Mouse (Mus musculus) testis, adult 2 months (tissue): Measurements from ENCODE around the gene Ppp1r37.

ENCODE experiments used
- CTCF ChIP-seq: fragments of 200-500 bp; IDR thresholded peaks from 2 replicates; pipeline ENCODE4 v1.5.1; 2012; ENCODE audit warnings: low read depth, mild to moderate bottlenecking, inconsistent platforms, low read length, moderate library complexity; ENCODE audit not compliant: control insufficient read depth, insufficient read depth, insufficient replicate concordance
- POLR2A ChIP-seq: fragments of 200-500 bp; IDR thresholded peaks from 2 replicates; pipeline ENCODE4 v1.6.1; 2012; ENCODE audit warnings: low read depth, mild to moderate bottlenecking, inconsistent platforms, low read length, moderate library complexity; ENCODE audit not compliant: control insufficient read depth

- TF ChIP-seq POLR2A, result no peak
- peak; percentile 56; the same call in 1 of the 2 replicates for TF ChIP-seq CTCF
These were observed 48.1 kb upstream of the Ppp1r37 start for GRCm38 (mm10) chr7:19610969-19611368.
